Mouse (Mus musculus) megakaryocyte, embryonic 14.5 days (primary cell): ENCODE measurements at regions not wholly inside any gene's neighbourhood (a gene's known extent, or its start where the extent isn't known, plus 50 kb on each side); places are given as distances from the start of the nearest gene placed in this dataset.

Experiments used
- FLI1 ChIP-seq: IDR thresholded peaks from 2 replicates; pipeline ENCODE4 v1.6.1; 2012; ENCODE audit warnings: low read length, inconsistent platforms, mixed read lengths
- GATA1 ChIP-seq: IDR thresholded peaks from 3 replicates; pipeline ENCODE4 v1.6.1; 2012; ENCODE audit warnings: mixed read lengths, low read length, inconsistent platforms, borderline replicate concordance

GRCm38 (mm10) chr15:27224512-27224850, 242.0 kb upstream of the Ank start:
- no peak for TF ChIP-seq GATA1
- no peak for TF ChIP-seq FLI1
